Mouse (Mus musculus) E14TG2a.4 (cell line): Measurements from ENCODE around the gene Rasal1.

Experiments
- CTCF ChIP-seq: conservative IDR thresholded peaks from 2 replicates; pipeline ENCODE4 v1.5.1; 2014; ENCODE audit warnings: low read length
- NANOG ChIP-seq: IDR thresholded peaks from 2 replicates; pipeline ENCODE4 v1.6.1; 2014; ENCODE audit warnings: borderline replicate concordance, low read length, mixed read lengths

GRCm38 (mm10) chr5:120688434-120688833, 39.8 kb downstream of the Rasal1 start:
- TF ChIP-seq CTCF (no peak), NANOG (no peak)
